Mouse (Mus musculus) left cerebral cortex, adult 9 months (tissue): ENCODE measurements around the gene Mul1.
"Not testable (repeated sequence)": the region's sequence is repeated elsewhere in the genome, so short reads cannot be mapped to it uniquely, and the experiment has no call there.

Experiments used
- DNase-seq, 2 experiments: peaks; one replicate each; pipeline ENCODE4 v3.0.0; 2022; ENCODE audit warnings: low spot score in 2 of 2

The Mul1 gene

GRCm38 (mm10) chr4:138434347-138435316 is at the start of gene Mul1:
TSS of gene Mul1 (plus strand) at chr4:138434671.
- DNase-seq = peak; percentile 94 to 96

GRCm38 (mm10) chr4:138393703-138394102 is 40.8 kb upstream of the Mul1 start:
- DNase-seq = peak in 1 of 2 experiments; percentile 37

- peak in 1 of 2 experiments; percentile 45 for DNase-seq
These were observed 39.1 kb upstream of the Mul1 start for GRCm38 (mm10) chr4:138395087-138395970.

GRCm38 (mm10) chr4:138395971-138396645 is 38.4 kb upstream of the Mul1 start, which contains the start of gene Fam43b:
TSS of gene Fam43b (minus strand) at chr4:138396528.
- peak in 1 of 2 experiments; percentile 83 for DNase-seq

GRCm38 (mm10) chr4:138396711-138397110 is 37.8 kb upstream of the Mul1 start:
- DNase-seq = no peak

GRCm38 (mm10) chr4:138404806-138405205 is 29.7 kb upstream of the Mul1 start:
- peak in 1 of 2 experiments; percentile 30 for DNase-seq

- DNase-seq = no peak
These were observed 26.8 kb upstream of the Mul1 start for GRCm38 (mm10) chr4:138407479-138408194.

- no peak for DNase-seq
These were observed 23.5 kb upstream of the Mul1 start for GRCm38 (mm10) chr4:138411011-138411410.

GRCm38 (mm10) chr4:138411504-138412121 is 22.9 kb upstream of the Mul1 start:
- DNase-seq = no peak

GRCm38 (mm10) chr4:138414725-138415124 is 19.7 kb upstream of the Mul1 start:
- peak; percentile 58 to 67 for DNase-seq

- peak in 1 of 2 experiments; percentile 73 for DNase-seq
These were observed 18.5 kb upstream of the Mul1 start for GRCm38 (mm10) chr4:138415991-138416390.

GRCm38 (mm10) chr4:138416414-138416813 is 18.1 kb upstream of the Mul1 start:
- no peak for DNase-seq

GRCm38 (mm10) chr4:138417882-138418281 is 16.6 kb upstream of the Mul1 start:
- no peak for DNase-seq

GRCm38 (mm10) chr4:138418340-138418957 is 16.0 kb upstream of the Mul1 start:
- no peak for DNase-seq

- no peak for DNase-seq
These were observed 9.4 kb upstream of the Mul1 start for GRCm38 (mm10) chr4:138425028-138425427.

- not testable (repeated sequence) for DNase-seq
These were observed 8.9 kb upstream of the Mul1 start for GRCm38 (mm10) chr4:138425604-138426003.

- DNase-seq = peak; percentile 64 to 96
These were observed 7.4 kb upstream of the Mul1 start for GRCm38 (mm10) chr4:138426778-138427705.

GRCm38 (mm10) chr4:138429778-138430177 is 4.7 kb upstream of the Mul1 start:
- DNase-seq = no peak

- no peak for DNase-seq
These were observed 3.1 kb upstream of the Mul1 start for GRCm38 (mm10) chr4:138431340-138431739.
